Mouse (Mus musculus) spleen, adult 2 months (tissue): ENCODE results near the gene Dgkz. TPM values are rescaled to one million over a fixed set of nuclear protein-coding genes. Genes with fewer than 3 reads are reported as not detected.
A peak's percentile ranks its signal among the peaks of the same experiment; 100 is the strongest.

ENCODE experiments used
- DNase-seq, 2 experiments: peaks; one replicate each; pipeline versions ENCODE4 v3.0.0 to v3.0.0-alpha.2; 2012 to 2021; ENCODE audit warnings: low spot score in 2 of 2, low read depth in 1 of 2
- H3K27ac ChIP-seq: fragments of 200-500 bp; 2 replicates; pipeline ENCODE4 v1.5.1; 2012; ENCODE audit warnings: low read length, inconsistent platforms; ENCODE audit not compliant: insufficient read depth
- H3K27me3 ChIP-seq: fragments of 200-500 bp; 2 replicates; pipeline ENCODE4 v1.6.1; 2012; ENCODE audit warnings: mild to moderate bottlenecking, moderate library complexity, low read length, inconsistent platforms; ENCODE audit not compliant: control insufficient read depth, insufficient read depth
- H3K36me3 ChIP-seq: fragments of 200-500 bp; 2 replicates; pipeline ENCODE4 v1.6.1; 2012; ENCODE audit warnings: mild to moderate bottlenecking, low read length, inconsistent platforms; ENCODE audit not compliant: control insufficient read depth, insufficient read depth
- H3K4me1 ChIP-seq: fragments of 200-500 bp; 2 replicates; pipeline ENCODE4 v1.6.1; 2011; ENCODE audit warnings: inconsistent platforms; ENCODE audit not compliant: control insufficient read depth, insufficient read depth, insufficient read length
- H3K4me3 ChIP-seq: fragments of 200-500 bp; 2 replicates; pipeline ENCODE4 v1.5.1; 2011; ENCODE audit warnings: mild to moderate bottlenecking, inconsistent platforms; ENCODE audit not compliant: insufficient read depth, insufficient read length; ENCODE audit errors: extremely low read depth
- CTCF ChIP-seq: fragments of 200-500 bp; IDR thresholded peaks from 2 replicates; pipeline ENCODE4 v1.5.1; 2011; ENCODE audit warnings: mild to moderate bottlenecking, inconsistent platforms; ENCODE audit not compliant: insufficient read depth, insufficient read length, insufficient replicate concordance; ENCODE audit errors: extremely low read depth
- POLR2A ChIP-seq: fragments of 200-500 bp; IDR thresholded peaks from 2 replicates; pipeline ENCODE4 v1.6.1; 2011; ENCODE audit warnings: low read depth, low read length, inconsistent platforms
- WGBS: fragments of 180-500 bp; shearing (Covaris S2); methylation state at CpG from one replicate; pipeline ENCODE4 v1.1.7; 2018; 5-methylcytosine and 5-hydroxymethylcytosine counted together
- polyA plus RNA-seq: library from polyadenylated mRNA; depleted of rRNA; stranded (reverse); fragments of >200 nt; gene quantifications from 2 replicates; pipeline ENCODE4 v1.2.3, GENCODE M21; 2012

Dgkz gene
- polyA plus RNA-seq, 1 experiment = 279 TPM

DNA sequence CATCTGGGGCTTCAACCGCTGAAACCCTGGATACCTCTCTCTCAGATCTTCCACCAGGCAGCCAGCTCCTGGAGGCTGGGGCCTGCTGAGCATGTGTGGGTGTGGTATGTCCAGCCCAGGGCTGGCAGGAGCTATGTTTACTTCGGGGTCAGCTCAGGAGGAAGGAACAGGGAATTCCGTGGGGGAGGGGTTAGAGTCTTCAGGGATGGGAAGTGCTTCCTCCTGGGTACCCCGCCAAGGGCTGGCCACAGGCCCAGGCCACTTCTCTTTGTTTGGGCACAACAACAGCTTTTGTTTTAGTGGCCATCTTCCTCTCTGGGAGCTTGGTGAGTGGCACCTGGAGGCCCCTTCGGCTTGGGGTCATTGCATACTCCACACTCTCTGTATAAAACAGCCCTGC is 21.8 kb downstream of the Dgkz start:
- H3K4me3 ChIP-seq = no peak overlapping the region
- H3K27ac ChIP-seq = no peak overlapping the region
- 54% methylated on average over 5 of the region's 5 CpGs for WGBS
- TF ChIP-seq POLR2A = no peak
- TF ChIP-seq CTCF = no peak
- no peaks in the 10 kb centered on the region; the same call in 1 of the 2 replicates for H3K36me3 ChIP-seq
- no peak for DNase-seq
- H3K4me1 ChIP-seq = peaks cover 43% of the 10 kb centered on the region
- no peaks in the 10 kb centered on the region for H3K27me3 ChIP-seq

DNA sequence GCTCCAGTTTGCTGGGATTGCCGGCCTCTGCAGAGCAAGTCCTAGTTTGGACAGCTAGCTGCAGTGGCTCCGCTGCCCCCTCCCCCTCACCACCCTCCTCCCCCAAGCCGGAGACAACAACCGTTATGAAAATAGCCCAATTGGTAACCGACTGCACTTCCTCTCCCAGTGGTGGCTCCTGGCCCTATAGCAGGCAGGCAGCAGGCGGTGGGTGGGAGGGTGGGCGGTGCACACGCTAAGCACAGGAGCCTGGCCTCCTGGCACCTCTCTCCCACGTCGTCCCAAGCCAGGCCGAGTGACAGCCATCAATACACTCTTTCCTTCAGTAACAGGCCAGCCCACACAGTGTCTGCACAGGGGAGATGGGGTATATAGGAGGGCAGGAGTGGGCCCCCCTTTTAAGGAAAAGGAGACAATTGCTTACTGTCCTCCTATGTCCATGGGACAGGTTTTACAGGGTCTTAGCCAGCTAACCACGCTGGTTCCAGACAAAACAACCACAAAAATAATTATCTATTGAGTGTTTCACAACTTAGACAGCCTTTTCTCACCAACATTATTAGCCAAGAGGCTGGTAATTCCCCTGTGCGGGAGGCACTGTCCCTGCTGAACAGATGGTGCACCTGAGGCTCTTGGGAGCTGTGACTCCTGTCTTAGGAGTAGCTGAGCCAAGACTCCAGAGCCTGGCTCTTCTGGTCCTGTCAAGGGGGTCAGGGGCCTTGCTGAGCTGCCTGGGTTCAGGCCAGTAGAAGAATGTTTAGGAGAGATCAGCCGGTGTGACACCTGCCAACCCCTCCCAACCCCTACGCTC is 25.2 kb downstream of the Dgkz start:
- H3K36me3 ChIP-seq = peaks cover 1% of the 10 kb centered on the region; the same call in 1 of the 2 replicates
- TF ChIP-seq POLR2A (no peak), CTCF (no peak)
- peak overlapping the region; percentile 49 for H3K4me3 ChIP-seq
- peak in 1 of 2 experiments; percentile 54 for DNase-seq
- peaks cover 51% of the 10 kb centered on the region for H3K4me1 ChIP-seq
- peak overlapping the region; percentile 70 for H3K27ac ChIP-seq
- 9% methylated on average over 15 of the region's 15 CpGs for WGBS
- no peaks in the 10 kb centered on the region for H3K27me3 ChIP-seq

DNA sequence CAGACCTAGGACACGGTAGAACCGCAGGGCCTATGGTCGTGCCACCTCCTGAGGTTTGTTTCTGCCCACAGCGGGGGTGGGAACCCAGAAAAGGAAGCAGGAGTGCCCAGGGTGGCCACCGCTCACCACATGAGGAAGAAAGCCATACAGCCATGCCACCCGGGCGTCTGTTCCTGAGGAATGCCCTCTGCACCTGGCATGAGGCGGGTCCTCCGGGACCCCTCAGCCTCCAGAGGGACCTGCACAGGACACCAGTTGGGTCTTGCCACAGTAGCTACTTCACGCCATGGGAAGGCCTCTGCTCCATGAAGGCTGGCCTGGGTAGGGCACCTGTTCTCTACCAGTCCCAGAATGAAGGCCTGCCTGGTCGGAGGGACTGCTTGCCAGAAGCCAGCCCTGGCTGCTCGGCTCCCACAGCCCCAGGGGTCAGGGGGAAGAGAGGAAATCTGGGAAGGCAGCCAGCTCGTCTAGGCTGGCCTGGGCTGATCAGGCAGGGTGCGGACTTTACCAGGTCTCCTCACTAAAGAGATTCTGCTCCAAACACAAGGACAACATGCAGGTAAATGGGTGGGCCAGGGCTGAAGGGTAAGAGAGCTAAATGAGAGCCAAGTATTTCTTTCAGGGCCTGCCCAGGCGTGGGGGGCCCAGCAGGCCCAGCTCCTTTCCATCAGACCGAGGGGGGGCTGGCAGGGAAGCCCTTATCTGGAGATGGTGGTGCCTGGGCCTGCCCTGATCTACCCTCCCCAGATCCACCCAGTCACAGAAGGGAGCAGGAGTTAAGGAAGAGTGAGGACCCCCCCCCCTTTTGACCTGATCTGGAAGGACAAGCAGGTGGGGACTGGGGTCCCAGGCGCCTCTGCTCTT is 26.0 kb downstream of the Dgkz start:
- H3K27ac ChIP-seq = peak overlapping the region; percentile 38
- no peaks in the 10 kb centered on the region for H3K27me3 ChIP-seq
- peaks cover 7% of the 10 kb centered on the region; the same call in 1 of the 2 replicates for H3K36me3 ChIP-seq
- peaks cover 52% of the 10 kb centered on the region for H3K4me1 ChIP-seq
- WGBS = 9% methylated on average over 17 of the region's 17 CpGs
- H3K4me3 ChIP-seq = peak overlapping the region; percentile 49
- peak in 1 of 2 experiments; percentile 33 for DNase-seq
- no peak for TF ChIP-seq CTCF
- TF ChIP-seq POLR2A = no peak

DNA sequence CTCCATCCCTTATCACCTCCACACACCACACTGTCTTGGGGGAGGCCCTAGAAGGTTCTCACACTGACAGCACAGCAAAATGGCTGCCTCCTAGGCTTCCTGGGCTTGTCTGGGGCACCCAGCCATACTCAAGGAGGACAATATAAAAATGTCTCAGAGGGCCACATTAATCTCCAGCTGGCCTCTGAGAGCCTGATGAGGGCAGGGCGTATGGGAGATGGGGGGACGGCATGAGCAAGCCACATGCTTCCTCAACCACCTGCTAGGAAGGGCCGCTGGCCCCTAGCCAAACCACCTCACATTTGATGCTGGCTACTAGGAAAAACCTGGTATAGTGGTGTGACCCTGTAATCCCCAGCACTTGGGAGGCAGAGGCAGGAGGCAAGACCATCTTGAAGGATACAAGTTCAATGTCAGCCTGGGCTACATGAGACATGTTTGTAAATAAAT is 26.8 kb downstream of the Dgkz start:
- Histone ChIP-seq H3K36me3 (peaks cover 7% of the 10 kb centered on the region; the same call in 1 of the 2 replicates), H3K4me1 (peaks cover 55% of the 10 kb centered on the region), H3K27me3 (no peaks in the 10 kb centered on the region), H3K27ac (0 out of 2 replicates have a peak overlapping the region, but pooled peaks have one; percentile 4), H3K4me3 (no peak overlapping the region)
- no peak for DNase-seq
- TF ChIP-seq POLR2A (no peak), CTCF (no peak)
- 14% methylated on average over 3 of the region's 3 CpGs for WGBS

DNA sequence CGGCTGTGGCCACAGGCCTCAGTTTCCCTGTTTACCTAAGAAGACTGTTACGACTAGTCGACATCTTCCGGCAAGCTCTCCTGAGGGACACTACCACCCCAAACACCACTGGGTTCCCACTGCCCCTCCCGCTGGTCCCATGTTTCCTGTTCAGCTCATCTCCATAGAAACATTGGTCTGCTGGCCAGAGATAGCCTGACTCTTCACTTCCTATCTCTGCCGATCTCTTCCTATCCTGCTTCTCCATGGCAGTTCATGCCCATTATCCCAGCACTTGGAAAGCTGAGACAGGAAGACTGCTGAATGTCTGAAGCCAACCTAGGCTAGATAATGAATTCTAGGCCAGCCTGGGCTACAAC is 27.5 kb downstream of the Dgkz start:
- H3K4me1 ChIP-seq = peaks cover 52% of the 10 kb centered on the region
- peak overlapping the region; percentile 9; the same call in 1 of the 2 replicates for H3K4me3 ChIP-seq
- H3K27ac ChIP-seq = peak overlapping the region; percentile 39
- WGBS = 12% methylated on average over 6 of the region's 6 CpGs
- no peak for DNase-seq
- H3K36me3 ChIP-seq = peaks cover 7% of the 10 kb centered on the region; the same call in 1 of the 2 replicates
- TF ChIP-seq POLR2A = no peak
- TF ChIP-seq CTCF = no peak
- no peaks in the 10 kb centered on the region for H3K27me3 ChIP-seq

DNA sequence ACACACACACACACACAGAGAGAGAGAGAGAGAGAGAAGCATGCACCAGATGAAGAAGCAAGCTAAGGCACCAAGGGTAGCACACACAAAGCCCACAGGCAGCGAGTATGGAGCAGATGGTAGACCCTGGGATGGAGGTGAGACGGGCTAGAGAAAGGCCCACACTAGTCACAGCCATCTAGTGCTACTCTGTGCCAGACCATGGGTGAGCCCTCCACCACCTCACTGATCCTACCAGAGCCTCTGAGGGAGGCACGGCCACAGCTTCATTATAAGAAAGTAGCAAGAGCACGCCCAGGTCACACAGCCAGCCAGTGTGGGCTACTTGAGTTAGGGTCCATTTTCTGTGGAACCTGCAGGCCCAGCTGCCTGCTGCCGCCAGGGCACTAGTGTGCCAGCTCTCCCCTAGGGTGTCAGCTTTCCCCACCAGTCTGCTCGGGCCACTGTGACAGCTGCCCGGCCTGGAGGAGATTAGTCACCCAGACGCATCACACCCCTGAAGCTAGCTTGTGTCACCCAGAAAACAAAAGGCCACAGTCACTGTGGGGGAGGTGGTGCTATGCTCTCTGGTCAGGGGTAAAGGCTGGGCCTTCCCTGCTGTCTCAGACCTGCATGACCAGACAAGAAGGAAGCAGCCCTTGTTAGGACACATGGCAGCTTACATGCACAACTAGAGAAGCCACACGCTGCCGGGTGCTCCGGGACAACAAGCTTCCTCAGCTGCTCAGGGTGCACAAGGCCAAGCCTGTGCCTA is 28.1 kb downstream of the Dgkz start:
- Histone ChIP-seq H3K27me3 (no peaks in the 10 kb centered on the region), H3K36me3 (peaks cover 8% of the 10 kb centered on the region), H3K4me3 (peak overlapping the region; percentile 9; the same call in 1 of the 2 replicates), H3K4me1 (peaks cover 52% of the 10 kb centered on the region), H3K27ac (peak overlapping the region; percentile 39)
- no peak for DNase-seq
- TF ChIP-seq POLR2A (no peak), CTCF (no peak)
- WGBS = 38% methylated on average over 11 of the region's 11 CpGs
